Comparison of ENCODE assay signal across 25 mouse cellular contexts in genomic region chr9:57206896-57207295, GRCm38 (mm10). TPM values are rescaled to one million over a fixed set of nuclear protein-coding genes. Genes with fewer than 3 reads are reported as not detected.
"Had no signal": no experiment of that assay in that cellular context is flagged by ENCODE, and none has a peak within 500 bp of the region (broad histone marks: within the 10 kb centered on the region; RNA-seq: fewer than 3 reads in every experiment).

No protein-coding gene starts in this region.

- DNase-seq: heart, postnatal 10 days; heart, postnatal 14 days; heart, postnatal 36 days; heart, postnatal 4 days; kidney, adult 11 months; kidney, adult 18-20 months; kidney, adult 8-10 months; kidney, postnatal 10 days; kidney, postnatal 14 days; kidney, postnatal 25 days; kidney, postnatal 36 days; kidney, postnatal 4 days; layer of hippocampus, adult 9-11 months; layer of hippocampus, postnatal 36 days had no signal

RNA-seq across cellular contexts. Expression of gene Trcg1, which starts 29.5 kb away (rescaled TPM):
- total RNA-seq: heart, postnatal 10 days; heart, postnatal 14 days; heart, postnatal 25 days; heart, postnatal 36 days; heart, postnatal 4 days; hematopoietic stem cell, adult 5-6 weeks; hindbrain, postnatal 0 days; layer of hippocampus, adult 18-20 months; layer of hippocampus, adult 2 months; layer of hippocampus, adult 8-10 months; layer of hippocampus, postnatal 10 days; layer of hippocampus, postnatal 14 days; layer of hippocampus, postnatal 25 days; layer of hippocampus, postnatal 36 days; left cerebral cortex, adult 18-20 months; left cerebral cortex, adult 2 months had no signal
